Comparison of ENCODE assay signal across 9 mouse cellular contexts in genomic region chr14:32599290-32600041, GRCm38 (mm10). TPM values are rescaled to one million over a fixed set of nuclear protein-coding genes. Genes with fewer than 3 reads are reported as not detected.
DNase-seq lines count a peak whose midpoint lies in the region; ATAC-seq lines count a peak whose summit lies in the region.
"Had no signal": no experiment of that assay in that cellular context is flagged by ENCODE, and none has a peak within 500 bp of the region (broad histone marks: within the 10 kb centered on the region; RNA-seq: fewer than 3 reads in every experiment).

TSS of gene Prrxl1 (plus strand) at chr14:32599407.

- peaks cover 12% of the 10 kb centered on the region for H3K4me1 ChIP-seq in kidney, embryonic 16.5 days (ENCODE audit: insufficient read depth, low read length)
- peaks cover 24% of the 10 kb centered on the region for H3K4me1 ChIP-seq in hindbrain, embryonic 14.5 days (replicated peaks; ENCODE audit: control insufficient read depth, insufficient read depth, low read length)
- H3K4me1 ChIP-seq in neural tube, embryonic 13.5 days (replicated peaks) = peaks cover 46% of the 10 kb centered on the region

- under 1% methylated on average over 53 of the region's 53 CpGs for WGBS in kidney, embryonic 16.5 days
- WGBS in hindbrain, embryonic 14.5 days = under 1% methylated on average over 53 of the region's 53 CpGs
- WGBS in neural tube, embryonic 13.5 days = under 1% methylated on average over 53 of the region's 53 CpGs

- peak within 1 kb of the TSS; percentile 30; the same call in 1 of the 2 replicates for H3K4me2 ChIP-seq in kidney, embryonic 16.5 days (replicated peaks; ENCODE audit: low read depth, low read length)
- peak within 1 kb of the TSS; percentile 56 for H3K4me2 ChIP-seq in hindbrain, embryonic 14.5 days (replicated peaks)
- peak within 1 kb of the TSS; percentile 62 for H3K4me2 ChIP-seq in neural tube, embryonic 13.5 days
- H3K4me2 ChIP-seq: liver, embryonic 15.5 days had no signal

- peak within 1 kb of the TSS; percentile 28 for H3K4me3 ChIP-seq in kidney, embryonic 16.5 days (ENCODE audit: low read length)
- peak within 1 kb of the TSS; percentile 32 for H3K4me3 ChIP-seq in hindbrain, embryonic 14.5 days (replicated peaks; ENCODE audit: low read length)
- H3K4me3 ChIP-seq in neural tube, embryonic 13.5 days = peak within 1 kb of the TSS; percentile 44

- H3K9me3 ChIP-seq in kidney, embryonic 16.5 days (ENCODE audit: low read length) = no peaks in the 10 kb centered on the region
- H3K9me3 ChIP-seq in hindbrain, embryonic 14.5 days (ENCODE audit: control insufficient read depth, low read length) = no peaks in the 10 kb centered on the region
- H3K9me3 ChIP-seq in neural tube, embryonic 13.5 days = no peaks in the 10 kb centered on the region
- H3K9me3 ChIP-seq: liver, embryonic 15.5 days had no signal

- no peaks in the 10 kb centered on the region for H3K36me3 ChIP-seq in kidney, embryonic 16.5 days (ENCODE audit: insufficient read depth, low read length)
- no peaks in the 10 kb centered on the region for H3K36me3 ChIP-seq in hindbrain, embryonic 14.5 days (replicated peaks; ENCODE audit: control insufficient read depth, insufficient read depth)
- no peaks in the 10 kb centered on the region for H3K36me3 ChIP-seq in neural tube, embryonic 13.5 days
- H3K36me3 ChIP-seq: liver, embryonic 15.5 days had no signal

- H3K9ac ChIP-seq in kidney, embryonic 16.5 days (replicated peaks; ENCODE audit: low read length) = no peak within 1 kb of the TSS
- peak within 1 kb of the TSS; percentile 47 for H3K9ac ChIP-seq in hindbrain, embryonic 14.5 days
- H3K9ac ChIP-seq in neural tube, embryonic 13.5 days = peak within 1 kb of the TSS; percentile 72
- H3K9ac ChIP-seq: liver, embryonic 15.5 days had no signal

- no peak within 1 kb of the TSS for H3K27ac ChIP-seq in kidney, embryonic 16.5 days (ENCODE audit: low read length)
- peak within 1 kb of the TSS; percentile 61 for H3K27ac ChIP-seq in hindbrain, embryonic 14.5 days
- peak within 1 kb of the TSS; percentile 92 for H3K27ac ChIP-seq in neural tube, embryonic 13.5 days (replicated peaks)
- H3K27ac ChIP-seq: liver, embryonic 15.5 days had no signal

- no peak for DNase-seq in kidney, adult 11 months
- DNase-seq in embryo, embryonic 11 days = peak; percentile 51
- no peak for DNase-seq in hindbrain, embryonic 14.5 days (ENCODE audit: low spot score)
- no peak for DNase-seq in gastrocnemius, adult 8-10 months (ENCODE audit: low spot score in 2 of 2)
- no peak for DNase-seq in urinary bladder, postnatal 10 days (ENCODE audit: low spot score)

- ATAC-seq in kidney, embryonic 16.5 days (ENCODE audit: low FRiP score, low TSS enrichment) = no peak
- peak; percentile 67 for ATAC-seq in hindbrain, embryonic 14.5 days (ENCODE audit: low FRiP score)
- ATAC-seq in neural tube, embryonic 13.5 days (ENCODE audit: low read depth) = peak; percentile 58
- ATAC-seq in megakaryocyte progenitor cell, adult 5-6 weeks (replicated peaks; ENCODE audit: poor library complexity) = no peak

- H3K27me3 ChIP-seq in kidney, embryonic 16.5 days (ENCODE audit: insufficient read depth, low read length) = peaks cover 93% of the 10 kb centered on the region
- H3K27me3 ChIP-seq in hindbrain, embryonic 14.5 days (ENCODE audit: control insufficient read depth, insufficient read depth, low read length) = peaks cover 82% of the 10 kb centered on the region
- H3K27me3 ChIP-seq in neural tube, embryonic 13.5 days = peaks cover 92% of the 10 kb centered on the region

RNA-seq across cellular contexts. Expression of gene Prrxl1, which starts in this region (rescaled TPM):
- polyA plus RNA-seq in kidney, embryonic 16.5 days (2015; fragmentation: Nextera tagmentation; extraction: Ambion mirVana) = 0.06 and 0.08 TPM in 2 replicates
- polyA plus RNA-seq in hindbrain, embryonic 14.5 days (2014; fragmentation: Nextera tagmentation; extraction: Ambion mirVana) = 56.5 and 63.2 TPM in 2 replicates
- 83.4 and 87.1 TPM in 2 replicates for polyA plus RNA-seq in neural tube, embryonic 13.5 days (2015; fragmentation: Nextera tagmentation; extraction: Ambion mirVana)
- not detected for total RNA-seq in gastrocnemius, adult 8-10 months (2022)
- total RNA-seq in megakaryocyte progenitor cell, adult 5-6 weeks (2015) = not detected in 2 replicates
- total RNA-seq in megakaryocyte progenitor cell, adult 5-6 weeks (2017) = not detected in 2 replicates

Comparison
In these comparisons a context has a peak if more than half of its experiments do, and no peak if none do; other contexts are left out.
1. RNA of gene Prrxl1 (polyA plus RNA-seq): 83.4 to 87.1 TPM in neural tube, embryonic 13.5 days and 56.5 to 63.2 TPM in hindbrain, embryonic 14.5 days; 0.06 to 0.08 TPM in kidney, embryonic 16.5 days; every median in the first group is over 10 times any median in the second.
2. ATAC-seq: peak in hindbrain, embryonic 14.5 days (single experiment) and neural tube, embryonic 13.5 days (single experiment); none in kidney, embryonic 16.5 days (single experiment) and megakaryocyte progenitor cell, adult 5-6 weeks (single experiment).
3. Peak in every context shown above with its lines, with median percentiles within 50 percentile points of each other: H3K4me2 ChIP-seq and H3K4me3 ChIP-seq.